Mouse (Mus musculus) brown adipose tissue, adult 24 weeks (tissue): ENCODE results near the gene Cdh23. TPM values are rescaled to one million over a fixed set of nuclear protein-coding genes. Genes with fewer than 3 reads are reported as not detected.

Source experiments
- H3K27ac ChIP-seq: fragments of 200-500 bp; replicated peaks from 2 replicates; pipeline ENCODE4 v1.5.1; 2012; ENCODE audit warnings: low read depth, mild to moderate bottlenecking, low read length
- H3K4me1 ChIP-seq: fragments of 200-500 bp; 2 replicates; pipeline ENCODE4 v1.6.1; 2012; ENCODE audit warnings: low read length, mixed read lengths; ENCODE audit not compliant: control insufficient read depth, insufficient read depth, insufficient read length
- H3K4me3 ChIP-seq: fragments of 200-500 bp; 2 replicates; pipeline ENCODE4 v1.5.1; 2012; ENCODE audit warnings: low read depth, mild to moderate bottlenecking, low read length, moderate library complexity; ENCODE audit not compliant: insufficient read depth
- polyA plus RNA-seq: library from polyadenylated mRNA; stranded (reverse); fragments of >200 nt; gene quantifications from 2 replicates; pipeline ENCODE4 v1.2.4, GENCODE M21; 2012; ENCODE audit not compliant: missing spikeins, insufficient read depth, insufficient read length

The Cdh23 gene
- polyA plus RNA-seq, 1 experiment = 2.1 TPM

DNA sequence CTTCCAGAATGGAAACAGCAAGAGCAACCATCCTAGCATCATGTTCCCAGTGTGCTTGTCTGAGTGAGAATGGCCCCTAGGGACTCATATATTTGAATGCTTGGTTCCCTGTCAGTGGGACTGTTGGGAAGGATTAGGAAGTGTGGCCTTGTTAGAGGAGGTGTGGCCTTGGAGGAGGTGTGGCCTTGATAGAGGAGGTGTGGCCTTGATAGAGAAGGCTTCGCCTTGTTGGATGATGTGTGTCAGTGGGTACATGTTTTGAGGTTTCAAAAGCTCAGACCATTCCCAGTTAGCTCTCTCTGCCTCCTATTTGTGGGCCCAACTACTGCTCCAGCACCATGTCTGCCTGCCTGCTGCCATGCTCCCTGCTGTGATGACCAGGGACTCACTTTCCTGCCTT lies 105.0 kb downstream of the Cdh23 start:
- Histone ChIP-seq H3K4me1 (no peaks in the 10 kb centered on the region), H3K4me3 (no peak overlapping the region), H3K27ac (no peak overlapping the region)

GRCm38 (mm10) chr10:60590241-60590640 lies 106.0 kb downstream of the Cdh23 start:
- Histone ChIP-seq H3K4me1 (no peaks in the 10 kb centered on the region), H3K4me3 (no peak overlapping the region), H3K27ac (no peak overlapping the region)

GRCm38 (mm10) chr10:60585691-60586090 lies 110.6 kb downstream of the Cdh23 start:
- no peaks in the 10 kb centered on the region for H3K4me1 ChIP-seq
- H3K27ac ChIP-seq = no peak overlapping the region
- no peak overlapping the region for H3K4me3 ChIP-seq

GRCm38 (mm10) chr10:60582956-60583355 lies 113.3 kb downstream of the Cdh23 start:
- Histone ChIP-seq H3K4me3 (no peak overlapping the region), H3K4me1 (no peaks in the 10 kb centered on the region), H3K27ac (no peak overlapping the region)

GRCm38 (mm10) chr10:60580666-60581065 lies 115.6 kb downstream of the Cdh23 start:
- no peak overlapping the region for H3K27ac ChIP-seq
- no peaks in the 10 kb centered on the region for H3K4me1 ChIP-seq
- H3K4me3 ChIP-seq = no peak overlapping the region

DNA sequence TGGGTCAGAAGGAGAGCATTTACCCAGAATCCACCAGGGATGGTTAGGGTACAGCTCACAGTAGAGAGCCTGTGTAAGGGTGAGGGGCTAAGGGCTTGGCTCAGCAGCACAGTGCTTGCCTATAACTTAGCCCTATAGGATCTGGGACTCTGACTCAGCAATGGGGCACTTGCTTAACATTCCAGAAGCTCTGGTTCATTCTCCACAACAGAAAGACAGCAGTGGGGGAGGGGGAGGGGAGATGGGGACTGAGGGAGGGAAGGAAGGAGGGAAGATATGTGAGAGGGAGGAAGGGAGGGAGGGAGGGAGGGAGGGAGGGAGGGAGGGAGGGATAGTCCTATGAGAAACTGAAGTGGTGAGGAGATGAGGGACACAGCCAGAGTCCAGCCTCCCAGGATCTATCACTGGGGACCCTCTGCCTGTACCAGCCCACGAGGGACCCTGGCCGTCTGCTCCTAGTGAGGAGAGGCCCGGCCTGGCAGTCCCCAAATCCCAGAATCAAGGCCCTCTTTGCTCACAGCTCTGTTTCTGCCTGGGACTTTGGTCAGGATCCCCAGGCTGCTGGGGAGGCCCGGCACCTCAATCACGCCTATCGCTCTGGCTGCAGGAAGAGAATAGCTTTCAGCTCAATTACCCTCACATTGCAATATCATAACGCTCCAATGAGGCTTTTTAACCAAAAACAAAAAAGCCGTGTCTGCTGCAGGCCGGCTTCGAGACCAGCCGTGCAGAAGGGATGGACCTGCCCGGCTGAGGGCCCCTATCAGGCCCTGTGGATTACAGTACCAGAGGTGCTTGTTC lies 117.4 kb downstream of the Cdh23 start:
- Histone ChIP-seq H3K4me1 (no peaks in the 10 kb centered on the region), H3K4me3 (no peak overlapping the region), H3K27ac (0 out of 2 replicates have a peak overlapping the region, but pooled peaks have one; percentile 8)

- no peaks in the 10 kb centered on the region for H3K4me1 ChIP-seq
- no peak overlapping the region for H3K4me3 ChIP-seq
- peak overlapping the region; percentile 32; the same call in 1 of the 2 replicates for H3K27ac ChIP-seq
Measured at GRCm38 (mm10) chr10:60577920-60578737, 118.2 kb downstream of the Cdh23 start.

DNA sequence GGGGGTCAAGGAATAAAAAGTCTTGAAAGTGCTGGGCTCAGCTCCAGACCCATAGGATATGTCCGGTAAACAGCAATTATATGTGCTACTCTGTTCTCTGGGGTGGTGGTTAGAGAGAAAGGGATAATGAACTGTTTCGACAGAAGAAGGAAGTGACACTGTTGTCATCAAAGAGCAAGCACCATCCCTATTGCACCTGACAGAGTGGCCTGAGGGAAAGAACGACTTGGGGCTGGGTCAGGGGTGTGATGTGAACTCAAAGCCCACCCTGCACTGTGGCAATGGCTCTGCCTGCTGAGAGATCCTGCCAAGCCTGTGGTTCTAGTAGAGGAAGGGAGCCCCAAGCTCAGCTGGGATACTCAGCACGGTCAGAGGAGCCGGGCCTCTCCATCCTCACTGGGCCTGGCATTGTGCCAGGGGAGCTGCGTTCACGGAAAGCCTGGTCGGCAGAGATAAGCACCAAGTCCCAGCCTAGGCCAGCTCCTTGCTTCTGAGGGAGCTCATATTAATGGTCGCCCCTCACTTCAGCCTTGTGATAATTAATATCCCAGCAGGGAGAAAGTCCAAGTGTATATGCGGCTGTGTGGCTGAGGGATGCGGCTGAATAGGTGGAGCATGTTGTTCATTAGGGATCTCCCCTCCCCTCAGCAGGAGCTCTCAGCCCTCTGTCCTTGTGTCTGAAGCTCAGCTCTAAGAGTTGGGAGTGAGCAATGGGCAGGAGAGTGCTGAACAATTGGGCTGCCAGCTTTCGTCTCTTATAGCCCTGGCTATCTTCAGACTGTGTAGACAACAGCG lies 119.0 kb downstream of the Cdh23 start:
- Histone ChIP-seq H3K27ac (peak overlapping the region; percentile 32; the same call in 1 of the 2 replicates), H3K4me3 (no peak overlapping the region), H3K4me1 (no peaks in the 10 kb centered on the region)

DNA sequence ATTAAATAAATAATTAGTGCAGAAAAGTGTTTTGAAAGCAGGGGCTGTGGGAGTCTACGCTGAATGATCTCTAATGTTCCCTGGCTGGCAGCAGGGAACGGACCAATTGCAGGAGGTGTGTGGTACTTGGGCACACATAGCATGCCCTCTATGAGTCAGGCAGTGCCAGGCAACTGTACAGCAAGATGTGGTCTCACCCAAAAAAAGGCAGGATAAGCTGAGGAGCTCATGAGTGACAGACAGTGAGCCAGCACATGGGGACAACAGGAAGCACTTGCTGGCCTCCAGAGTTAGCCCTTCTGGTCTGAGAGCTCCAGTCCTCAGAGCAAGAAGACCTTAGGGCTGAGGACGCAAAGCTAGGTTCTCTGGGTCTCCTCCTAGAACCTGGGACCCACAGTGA lies 121.4 kb downstream of the Cdh23 start:
- no peak overlapping the region for H3K4me3 ChIP-seq
- H3K27ac ChIP-seq = no peak overlapping the region
- no peaks in the 10 kb centered on the region for H3K4me1 ChIP-seq

GRCm38 (mm10) chr10:60571491-60571890 lies 124.8 kb downstream of the Cdh23 start:
- no peak overlapping the region for H3K4me3 ChIP-seq
- 0 out of 2 replicates have a peak, but pooled peaks cover 3% of the 10 kb centered on the region for H3K4me1 ChIP-seq
- H3K27ac ChIP-seq = no peak overlapping the region

DNA sequence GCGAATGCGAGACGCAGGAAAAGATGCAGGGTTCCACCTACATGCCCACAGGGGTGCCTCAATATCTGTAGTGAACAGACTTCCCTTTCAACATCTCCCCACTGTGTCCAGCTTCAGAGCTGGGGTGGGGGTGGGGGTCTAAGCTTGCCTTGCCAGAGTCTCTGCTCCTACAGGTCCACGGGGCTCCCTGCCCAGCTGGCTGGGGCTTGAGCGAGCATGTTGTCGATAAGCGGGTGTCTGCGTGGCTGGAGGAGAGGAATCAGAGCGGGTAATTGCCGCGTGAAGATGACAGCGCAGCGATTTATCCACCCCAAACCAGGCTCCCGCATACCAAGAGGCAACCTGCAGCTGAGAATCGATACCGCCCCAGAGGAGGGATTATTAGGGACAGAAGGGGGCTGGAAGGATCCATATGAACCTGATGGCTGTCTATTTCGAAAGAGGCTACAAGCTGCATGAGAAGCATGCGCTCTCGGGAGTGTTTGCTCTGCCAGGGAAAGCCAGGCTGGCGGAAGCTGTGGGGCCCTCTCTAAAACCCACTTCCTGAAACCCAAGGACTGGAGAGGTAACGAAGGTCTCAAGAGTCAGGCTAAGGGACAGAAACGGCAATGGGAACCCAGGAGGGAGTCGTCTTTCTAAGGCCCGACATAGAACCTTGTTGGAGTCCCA lies 129.8 kb downstream of the Cdh23 start:
- Histone ChIP-seq H3K4me3 (no peak overlapping the region), H3K27ac (no peak overlapping the region), H3K4me1 (0 out of 2 replicates have a peak, but pooled peaks cover 3% of the 10 kb centered on the region)

GRCm38 (mm10) chr10:60564136-60564535 lies 132.2 kb downstream of the Cdh23 start:
- H3K27ac ChIP-seq = no peak overlapping the region
- H3K4me3 ChIP-seq = no peak overlapping the region
- 0 out of 2 replicates have a peak, but pooled peaks cover 1% of the 10 kb centered on the region for H3K4me1 ChIP-seq

DNA sequence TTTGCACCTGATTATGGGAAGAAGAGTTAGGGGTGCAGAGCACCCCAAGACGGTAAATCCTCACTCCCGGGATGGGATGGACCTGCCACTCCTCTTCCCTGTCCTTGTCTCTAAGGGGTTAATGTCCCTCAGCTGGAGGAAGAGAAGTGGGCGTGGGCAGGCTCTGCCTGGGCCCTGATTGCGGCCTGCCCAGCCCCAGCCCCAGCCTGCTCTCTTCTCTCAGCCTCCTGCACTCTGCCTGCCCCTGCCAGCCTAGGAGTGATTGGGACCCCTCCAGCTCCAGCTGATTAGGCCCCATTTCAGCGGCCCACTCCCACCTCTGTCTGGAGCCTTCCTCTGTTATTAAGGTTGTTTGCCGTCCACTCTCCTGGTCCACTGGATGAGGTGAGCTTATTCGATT lies 133.3 kb downstream of the Cdh23 start:
- no peak overlapping the region for H3K4me3 ChIP-seq
- H3K27ac ChIP-seq = no peak overlapping the region
- no peaks in the 10 kb centered on the region; the same call in 1 of the 2 replicates for H3K4me1 ChIP-seq

DNA sequence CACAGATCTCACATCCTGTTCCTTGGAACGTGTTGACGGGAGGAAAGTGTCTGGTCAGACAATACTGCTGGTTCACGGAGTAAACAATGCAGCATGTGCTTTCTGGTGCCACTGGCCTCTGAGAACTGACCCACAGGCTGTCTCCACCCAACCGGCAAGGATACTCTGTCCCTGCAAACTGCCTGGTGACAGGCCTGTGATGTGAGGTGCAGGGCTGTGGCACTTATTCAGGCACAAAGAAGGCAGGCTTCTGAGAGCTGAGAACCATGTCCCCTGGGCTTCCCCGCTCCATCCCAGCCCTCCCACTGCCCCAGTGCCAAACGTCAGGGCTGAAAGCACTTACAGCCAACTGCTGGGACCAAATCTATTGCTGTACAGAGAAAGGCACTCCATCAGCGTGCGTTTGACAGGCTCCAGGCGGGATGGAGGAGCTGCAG lies 137.8 kb downstream of the Cdh23 start:
- Histone ChIP-seq H3K4me3 (no peak overlapping the region), H3K27ac (peak overlapping the region; percentile 26), H3K4me1 (peaks cover 4% of the 10 kb centered on the region)
